Comparison of ENCODE assay signal across 8 mouse cellular contexts in genomic region chrX:151017897-151018296, GRCm38 (mm10). TPM values are rescaled to one million over a fixed set of nuclear protein-coding genes. Genes with fewer than 3 reads are reported as not detected.
DNase-seq lines count a peak whose midpoint lies in the region; ATAC-seq lines count a peak whose summit lies in the region.

No protein-coding gene starts in this region.

- peak overlapping the region; percentile 46 for H3K4me3 ChIP-seq in kidney, embryonic 14.5 days (ENCODE audit: low read length)
- H3K4me3 ChIP-seq in embryonic facial prominence, embryonic 14.5 days (ENCODE audit: low read depth, low read length): peak overlapping the region; percentile 46
- H3K4me3 ChIP-seq in limb, embryonic 15.5 days: peak overlapping the region; percentile 49

- H3K4me2 ChIP-seq in kidney, embryonic 14.5 days (replicated peaks; ENCODE audit: low read depth, low read length): peak overlapping the region; percentile 40
- H3K4me2 ChIP-seq in embryonic facial prominence, embryonic 14.5 days (ENCODE audit: low read depth, low read length): peak overlapping the region; percentile 54
- H3K4me2 ChIP-seq in limb, embryonic 15.5 days: peak overlapping the region; percentile 39

- H3K9me3 ChIP-seq in kidney, embryonic 14.5 days (ENCODE audit: control insufficient read depth, low read length): no peaks in the 10 kb centered on the region
- no peaks in the 10 kb centered on the region for H3K9me3 ChIP-seq in embryonic facial prominence, embryonic 14.5 days (ENCODE audit: control insufficient read depth, low read length)
- H3K9me3 ChIP-seq in limb, embryonic 15.5 days: no peaks in the 10 kb centered on the region

- peaks cover 2% of the 10 kb centered on the region; the same call in 1 of the 2 replicates for H3K36me3 ChIP-seq in kidney, embryonic 14.5 days (ENCODE audit: control insufficient read depth, insufficient read depth, low read length)
- H3K36me3 ChIP-seq in embryonic facial prominence, embryonic 14.5 days (ENCODE audit: control insufficient read depth, insufficient read depth, low read length): 0 out of 2 replicates have a peak, but pooled peaks cover 10% of the 10 kb centered on the region
- 0 out of 2 replicates have a peak, but pooled peaks cover 2% of the 10 kb centered on the region for H3K36me3 ChIP-seq in limb, embryonic 15.5 days

- H3K9ac ChIP-seq in kidney, embryonic 14.5 days (ENCODE audit: low read depth, low read length): peak overlapping the region; percentile 52
- H3K9ac ChIP-seq in embryonic facial prominence, embryonic 14.5 days (ENCODE audit: low read depth, low read length): peak overlapping the region; percentile 56
- 0 out of 2 replicates have a peak overlapping the region, but pooled peaks have one; percentile 10 for H3K9ac ChIP-seq in limb, embryonic 15.5 days

- H3K27me3 ChIP-seq in kidney, embryonic 14.5 days (ENCODE audit: control insufficient read depth, insufficient read depth, low read length): no peaks in the 10 kb centered on the region
- no peaks in the 10 kb centered on the region for H3K27me3 ChIP-seq in embryonic facial prominence, embryonic 14.5 days (replicated peaks; ENCODE audit: control insufficient read depth, insufficient read depth, low read length)
- H3K27me3 ChIP-seq in limb, embryonic 15.5 days: no peaks in the 10 kb centered on the region

- H3K27ac ChIP-seq in kidney, embryonic 14.5 days (ENCODE audit: low read depth, low read length): peak overlapping the region; percentile 69; the same call in 1 of the 2 replicates
- peak overlapping the region; percentile 77 for H3K27ac ChIP-seq in embryonic facial prominence, embryonic 14.5 days (replicated peaks; ENCODE audit: low read depth, low read length)
- peak overlapping the region; percentile 82; the same call in 1 of the 2 replicates for H3K27ac ChIP-seq in limb, embryonic 15.5 days

- no peak for DNase-seq in kidney, postnatal 4 days
- peak; percentile 10 for DNase-seq in MN1 (ENCODE audit: low spot score)
- DNase-seq in embryonic facial prominence, embryonic 14.5 days (ENCODE audit: low spot score): peak; percentile 8
- DNase-seq in right cerebral cortex, postnatal 25 days: no peak
- no peak for DNase-seq in right cerebral cortex, adult 2 months (ENCODE audit: low spot score in 2 of 2)
- DNase-seq in layer of hippocampus, adult 9-11 months: no peak

- ATAC-seq in kidney, embryonic 14.5 days (ENCODE audit: low FRiP score, low TSS enrichment): 0 out of 2 replicates have a peak, but pooled peaks have one; percentile 10
- no peak for ATAC-seq in embryonic facial prominence, embryonic 14.5 days (ENCODE audit: low read depth)
- no peak for ATAC-seq in limb, embryonic 15.5 days (ENCODE audit: insufficient number of reproducible peaks, low FRiP score, low TSS enrichment, low read depth)

- 8% methylated on average over 3 of the region's 3 CpGs for WGBS in kidney, embryonic 14.5 days
- WGBS in embryonic facial prominence, embryonic 14.5 days: 13% methylated on average over 3 of the region's 3 CpGs
- WGBS in limb, embryonic 15.5 days: 18% methylated on average over 3 of the region's 3 CpGs

- no peaks in the 10 kb centered on the region for H3K4me1 ChIP-seq in kidney, embryonic 14.5 days (ENCODE audit: control insufficient read depth, insufficient read depth, low read length)
- 0 out of 2 replicates have a peak, but pooled peaks cover 4% of the 10 kb centered on the region for H3K4me1 ChIP-seq in embryonic facial prominence, embryonic 14.5 days (ENCODE audit: control insufficient read depth, insufficient read depth, low read length)
- H3K4me1 ChIP-seq in limb, embryonic 15.5 days: no peaks in the 10 kb centered on the region

RNA-seq across cellular contexts. Expression of gene Gnl3l, which starts 0.8 kb away (rescaled TPM):
- polyA plus RNA-seq in kidney, embryonic 14.5 days (2014; fragmentation: Nextera tagmentation; extraction: Ambion mirVana): 20.2 and 31.3 TPM in 2 replicates
- 24.0 and 24.7 TPM in 2 replicates for polyA plus RNA-seq in embryonic facial prominence, embryonic 14.5 days (2014; fragmentation: Nextera tagmentation; extraction: Ambion mirVana)
- 24.3 and 25.8 TPM in 2 replicates for polyA plus RNA-seq in limb, embryonic 15.5 days (2015; fragmentation: Nextera tagmentation; extraction: Ambion mirVana)

RNA-seq across cellular contexts. Expression of gene Fgd1, which starts 28.1 kb away (rescaled TPM):
- polyA plus RNA-seq in kidney, embryonic 14.5 days (2014; fragmentation: Nextera tagmentation; extraction: Ambion mirVana): 16.4 and 18.2 TPM in 2 replicates
- polyA plus RNA-seq in embryonic facial prominence, embryonic 14.5 days (2014; fragmentation: Nextera tagmentation; extraction: Ambion mirVana): 11.9 and 13.2 TPM in 2 replicates
- 10.0 and 11.5 TPM in 2 replicates for polyA plus RNA-seq in limb, embryonic 15.5 days (2015; fragmentation: Nextera tagmentation; extraction: Ambion mirVana)

Comparison
In these comparisons a context has a peak if more than half of its experiments do, and no peak if none do; other contexts are left out.
1. DNase-seq: peak in MN1 (single experiment) and embryonic facial prominence, embryonic 14.5 days (single experiment); none in kidney, postnatal 4 days (0 of 2), right cerebral cortex, postnatal 25 days (single experiment), right cerebral cortex, adult 2 months (0 of 2) and layer of hippocampus, adult 9-11 months (single experiment).
2. Peak in every context shown above with its lines, with median percentiles within 50 percentile points of each other: H3K27ac ChIP-seq, H3K4me2 ChIP-seq, H3K4me3 ChIP-seq and H3K9ac ChIP-seq.